Mouse (Mus musculus): ENCODE measurements around the gene Mchr1. TPM values are rescaled to one million over a fixed set of nuclear protein-coding genes. Genes with fewer than 3 reads are reported as not detected.

Mchr1 gene
- 2.1 and 2.5 TPM in 2 replicates for polyA plus RNA-seq (2015; fragmentation: Nextera tagmentation; extraction: Ambion mirVana)

DNA sequence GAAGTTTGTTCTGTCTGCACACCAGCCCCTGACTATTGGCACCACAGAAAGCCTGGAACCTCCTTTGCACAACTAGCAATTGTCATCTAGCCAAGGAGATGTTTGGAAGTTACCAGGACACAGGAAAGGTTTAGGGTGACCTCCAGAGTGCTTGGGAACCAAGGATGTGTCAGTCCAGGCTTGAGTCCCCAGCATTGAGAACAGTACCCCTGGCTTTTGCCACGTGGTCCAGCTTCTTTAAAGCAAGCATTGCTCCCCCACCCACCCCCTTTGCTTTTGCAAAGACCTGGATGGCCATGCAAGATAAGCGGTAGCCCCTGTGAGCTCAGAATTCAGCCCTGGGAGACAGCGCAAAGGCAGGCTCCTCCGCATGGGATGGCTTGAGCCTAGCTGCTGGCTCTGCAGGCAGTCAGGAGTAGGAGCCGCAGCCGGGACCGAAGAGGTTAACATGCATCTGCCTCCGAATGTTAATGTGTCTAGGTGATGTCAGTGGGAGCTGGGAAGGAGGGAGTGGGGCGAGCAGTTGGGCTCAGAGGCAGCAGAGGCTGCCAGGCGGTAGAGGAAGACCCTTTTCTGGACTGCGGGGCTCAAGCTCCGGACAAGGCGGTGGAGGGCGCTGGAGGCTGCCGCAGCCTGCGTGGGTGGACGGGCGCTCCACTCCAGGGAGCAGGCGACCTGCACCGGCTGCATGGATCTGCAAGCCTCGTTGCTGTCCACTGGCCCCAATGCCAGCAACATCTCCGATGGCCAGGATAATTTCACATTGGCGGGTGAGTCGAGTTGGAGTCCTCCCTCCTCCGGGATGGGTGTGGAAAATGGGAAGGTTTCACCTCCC lies at the start of gene Mchr1:
Mchr1 (plus strand) TSS at position 414 of the 835 bp plus-strand sequence.
- Histone ChIP-seq H3K9me3 (no peaks in the 10 kb centered on the region), H3K27me3 (0 out of 2 replicates have a peak, but pooled peaks cover 11% of the 10 kb centered on the region), H3K4me2 (replicated peaks) (peak within 1 kb of the TSS; percentile 78), H3K4me1 (replicated peaks) (peaks cover 20% of the 10 kb centered on the region), H3K27ac (0 out of 2 replicates have a peak within 1 kb of the TSS, but pooled peaks have one; percentile 62), H3K36me3 (no peaks in the 10 kb centered on the region), H3K9ac (replicated peaks) (peak within 1 kb of the TSS; percentile 64), H3K4me3 (replicated peaks) (peak within 1 kb of the TSS; percentile 52)
- peak; percentile 92 for ATAC-seq
- 0% methylated on average over 25 of the region's 25 CpGs for WGBS

DNA sequence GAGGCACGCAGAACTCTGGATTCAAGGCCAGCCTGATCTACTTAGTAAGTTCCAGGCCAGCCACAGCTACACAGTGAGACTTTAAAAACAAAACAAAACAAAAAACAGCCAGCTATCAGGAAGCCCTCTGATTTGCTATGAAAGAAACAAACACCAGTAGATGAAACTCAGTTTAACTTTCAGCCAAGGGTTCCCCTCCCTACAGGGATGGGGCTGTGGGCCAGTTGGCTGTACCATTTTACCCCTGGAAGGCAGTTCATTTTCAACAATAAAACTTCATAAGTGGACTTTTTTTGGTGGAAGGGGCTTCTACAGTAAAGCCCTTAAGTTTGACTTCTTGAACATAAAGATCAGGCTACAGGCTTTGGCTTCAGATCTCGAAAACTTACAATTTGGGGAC lies 46.2 kb upstream of the Mchr1 start:
- Histone ChIP-seq H3K36me3 (peaks cover 11% of the 10 kb centered on the region; the same call in 1 of the 2 replicates), H3K4me3 (replicated peaks) (peak overlapping the region; percentile 96), H3K27ac (no peak overlapping the region), H3K4me2 (replicated peaks) (peak overlapping the region; percentile 68), H3K27me3 (no peaks in the 10 kb centered on the region), H3K9ac (replicated peaks) (peak overlapping the region; percentile 94), H3K4me1 (replicated peaks) (peaks cover 20% of the 10 kb centered on the region), H3K9me3 (no peaks in the 10 kb centered on the region)
- WGBS: 93% methylated on average over 2 of the region's 2 CpGs
- ATAC-seq: no peak

DNA sequence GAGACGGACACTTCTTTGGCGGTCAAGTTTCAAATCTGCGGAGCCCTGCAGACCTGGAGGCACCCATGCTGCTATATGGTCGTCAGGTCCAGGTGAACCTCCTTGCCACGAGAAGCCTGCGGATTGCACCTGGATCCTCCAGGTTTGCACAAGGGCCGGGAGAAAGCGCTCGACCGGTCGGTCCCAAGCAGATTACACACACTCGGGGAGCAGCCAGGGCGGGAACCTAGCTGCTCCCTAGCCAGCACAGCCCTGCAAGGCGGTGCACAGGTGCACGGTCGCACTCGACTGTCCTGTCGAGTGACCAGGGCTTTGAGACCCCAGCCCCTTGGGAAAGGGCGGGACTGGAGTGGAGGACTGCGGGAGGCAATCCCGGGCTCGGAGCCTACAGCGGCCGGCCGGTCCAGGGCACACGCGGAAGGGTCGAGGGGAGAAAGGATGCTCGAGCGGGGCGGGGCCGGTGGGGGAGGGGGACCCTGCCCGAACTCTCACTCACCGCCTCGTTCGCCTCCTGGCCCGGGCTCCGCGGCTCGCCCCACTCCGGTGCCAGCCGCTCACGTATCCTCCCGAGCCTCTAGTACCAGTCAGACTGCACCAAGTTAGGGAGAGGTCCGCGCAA lies 45.2 kb upstream of the Mchr1 start:
- Histone ChIP-seq H3K27me3 (no peaks in the 10 kb centered on the region), H3K4me3 (replicated peaks) (peak overlapping the region; percentile 96), H3K36me3 (peaks cover 11% of the 10 kb centered on the region; the same call in 1 of the 2 replicates), H3K4me1 (replicated peaks) (peaks cover 20% of the 10 kb centered on the region), H3K27ac (peak overlapping the region; percentile 83), H3K9ac (replicated peaks) (peak overlapping the region; percentile 94), H3K9me3 (no peaks in the 10 kb centered on the region), H3K4me2 (replicated peaks) (peak overlapping the region; percentile 68)
- WGBS: under 1% methylated on average over 46 of the region's 46 CpGs
- no peak for ATAC-seq

DNA sequence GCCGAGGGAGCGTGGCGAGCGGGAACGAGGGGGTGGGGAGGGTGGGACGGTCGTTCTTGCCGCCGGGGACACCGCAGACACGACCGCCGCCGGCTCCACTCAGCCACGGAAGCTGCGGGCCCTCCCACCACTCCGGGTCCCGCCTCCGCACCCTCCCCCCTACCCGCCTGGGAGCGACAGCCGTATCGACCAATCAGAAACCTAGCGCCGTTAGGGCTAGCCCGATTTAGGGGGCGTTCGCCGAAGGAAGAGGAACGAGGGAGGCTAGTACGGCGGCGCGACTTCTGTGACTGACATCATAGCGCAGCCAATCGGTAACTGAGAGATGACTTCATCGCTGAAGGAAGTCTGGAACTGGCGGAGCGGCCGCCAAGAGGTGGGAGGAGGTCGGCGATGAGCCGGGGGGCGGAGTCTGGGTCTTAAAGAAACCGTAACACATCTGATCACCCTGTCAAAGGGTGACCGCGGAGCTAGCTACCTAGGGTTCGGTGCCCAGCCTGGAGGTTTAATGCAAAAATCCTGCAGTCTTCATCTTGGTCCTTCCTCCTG lies 44.6 kb upstream of the Mchr1 start, which contains the start of gene Mrtfa:
Mrtfa (minus strand) TSS at position 128 of the 549 bp plus-strand sequence.
- peaks cover 20% of the 10 kb centered on the region for H3K4me1 ChIP-seq (replicated peaks)
- H3K27ac ChIP-seq: peak within 1 kb of the TSS; percentile 83
- H3K4me3 ChIP-seq (replicated peaks): peak within 1 kb of the TSS; percentile 96
- peak within 1 kb of the TSS; percentile 94 for H3K9ac ChIP-seq (replicated peaks)
- peak within 1 kb of the TSS; percentile 68 for H3K4me2 ChIP-seq (replicated peaks)
- H3K27me3 ChIP-seq: no peaks in the 10 kb centered on the region
- ATAC-seq: peak; percentile 99
- WGBS: under 1% methylated on average over 48 of the region's 48 CpGs
- H3K9me3 ChIP-seq: no peaks in the 10 kb centered on the region
- peaks cover 11% of the 10 kb centered on the region; the same call in 1 of the 2 replicates for H3K36me3 ChIP-seq

DNA sequence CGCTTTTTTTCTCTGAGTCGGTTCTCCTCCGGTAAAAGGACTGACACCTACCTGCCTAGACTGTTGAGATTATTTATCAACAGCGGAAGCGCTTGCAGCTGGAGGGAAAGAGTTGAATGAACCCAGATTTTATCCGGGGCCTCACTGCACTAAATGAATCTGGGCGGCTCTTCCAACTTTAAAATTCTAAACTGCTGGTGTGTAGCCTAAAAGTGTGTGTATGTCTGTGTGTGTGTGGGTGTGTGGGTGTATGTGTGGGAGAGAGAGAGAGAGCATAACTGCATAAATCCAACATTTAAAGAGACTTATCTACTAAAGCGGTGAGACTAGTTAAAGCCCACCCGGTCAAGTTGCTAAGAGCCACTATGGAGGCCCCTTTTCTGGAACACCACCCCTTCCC lies 44.0 kb upstream of the Mchr1 start:
- Histone ChIP-seq H3K4me1 (replicated peaks) (peaks cover 20% of the 10 kb centered on the region), H3K27ac (no peak overlapping the region), H3K9me3 (no peaks in the 10 kb centered on the region), H3K36me3 (peaks cover 11% of the 10 kb centered on the region; the same call in 1 of the 2 replicates), H3K9ac (replicated peaks) (peak overlapping the region; percentile 65; the same call in 1 of the 2 replicates), H3K4me3 (replicated peaks) (peak overlapping the region; percentile 96), H3K4me2 (replicated peaks) (peak overlapping the region; percentile 52), H3K27me3 (no peaks in the 10 kb centered on the region)
- 28% methylated on average over 9 of the region's 9 CpGs for WGBS
- ATAC-seq: no peak

DNA sequence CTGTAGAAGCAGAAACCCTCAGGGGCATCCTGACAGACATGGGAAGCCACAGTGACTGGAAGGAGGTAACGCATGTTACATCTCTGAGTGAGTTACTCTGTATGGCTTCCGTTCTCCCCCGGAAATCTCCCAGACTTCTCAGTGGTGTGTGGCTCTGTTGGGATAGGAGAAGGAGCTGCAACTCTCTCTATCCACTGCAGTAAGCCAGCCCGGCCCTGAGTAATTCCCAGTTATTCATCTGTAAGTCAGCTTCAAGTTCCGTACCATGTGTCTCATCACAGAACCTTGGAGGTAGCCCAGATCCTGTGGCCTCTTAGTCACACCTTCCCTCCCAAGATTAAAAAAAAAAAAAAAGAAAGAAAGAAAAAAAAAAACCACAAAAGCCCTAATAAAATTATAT lies 43.0 kb upstream of the Mchr1 start:
- no peak overlapping the region for H3K4me2 ChIP-seq (replicated peaks)
- no peaks in the 10 kb centered on the region for H3K27me3 ChIP-seq
- 87% methylated on average over 5 of the region's 5 CpGs for WGBS
- peaks cover 5% of the 10 kb centered on the region; the same call in 1 of the 2 replicates for H3K36me3 ChIP-seq
- peaks cover 20% of the 10 kb centered on the region for H3K4me1 ChIP-seq (replicated peaks)
- no peak overlapping the region for H3K27ac ChIP-seq
- no peak overlapping the region for H3K9ac ChIP-seq (replicated peaks)
- ATAC-seq: no peak
- H3K4me3 ChIP-seq (replicated peaks): no peak overlapping the region
- no peaks in the 10 kb centered on the region for H3K9me3 ChIP-seq

DNA sequence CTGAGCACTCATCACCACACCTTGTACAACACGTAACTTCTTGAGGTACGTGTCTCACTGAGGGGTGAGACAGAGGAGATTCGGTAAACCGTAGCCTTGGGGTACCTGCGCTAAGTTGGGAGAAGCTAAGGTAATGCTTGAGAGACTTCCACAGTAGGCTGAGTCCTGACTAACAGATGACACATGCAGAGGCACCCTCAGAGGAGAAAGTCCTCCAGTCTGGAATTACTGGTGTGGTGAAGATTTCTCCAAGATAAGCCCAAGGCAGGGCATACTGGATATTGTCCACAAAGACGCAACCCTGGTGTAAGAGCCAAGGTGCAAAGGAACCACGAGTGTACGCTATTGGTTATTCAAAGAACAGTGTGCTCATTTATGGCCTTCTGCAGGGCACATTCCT lies 42.4 kb upstream of the Mchr1 start:
- WGBS: 95% methylated on average over 8 of the region's 8 CpGs
- H3K9ac ChIP-seq (replicated peaks): no peak overlapping the region
- no peaks in the 10 kb centered on the region for H3K27me3 ChIP-seq
- no peak overlapping the region for H3K27ac ChIP-seq
- H3K36me3 ChIP-seq: peaks cover under 1% of the 10 kb centered on the region; the same call in 1 of the 2 replicates
- H3K4me1 ChIP-seq (replicated peaks): peaks cover 20% of the 10 kb centered on the region
- no peaks in the 10 kb centered on the region for H3K9me3 ChIP-seq
- no peak overlapping the region for H3K4me2 ChIP-seq (replicated peaks)
- ATAC-seq: no peak
- H3K4me3 ChIP-seq (replicated peaks): no peak overlapping the region

DNA sequence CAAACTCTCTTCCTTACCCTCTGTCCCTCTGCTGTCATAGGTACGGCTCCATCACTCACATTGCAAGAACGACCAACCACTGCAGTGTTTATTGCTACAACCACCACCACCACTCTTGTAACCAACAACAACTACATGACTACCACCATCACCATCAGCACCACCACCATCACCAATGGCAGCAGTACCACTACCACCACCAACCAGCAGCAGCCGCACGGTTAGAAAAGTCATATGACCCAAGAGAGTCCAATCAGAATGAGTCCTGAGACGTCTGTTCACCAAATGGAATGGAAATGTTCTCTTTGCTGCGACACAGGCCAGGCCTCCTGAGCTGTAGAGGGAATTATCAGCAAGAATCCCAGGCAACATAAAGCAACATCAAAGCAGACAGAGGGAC lies 40.5 kb upstream of the Mchr1 start:
- no peaks in the 10 kb centered on the region for H3K36me3 ChIP-seq
- H3K4me2 ChIP-seq (replicated peaks): no peak overlapping the region
- H3K9me3 ChIP-seq: no peaks in the 10 kb centered on the region
- no peaks in the 10 kb centered on the region for H3K27me3 ChIP-seq
- no peak overlapping the region for H3K4me3 ChIP-seq (replicated peaks)
- no peak overlapping the region for H3K27ac ChIP-seq
- no peak overlapping the region for H3K9ac ChIP-seq (replicated peaks)
- WGBS: 88% methylated on average over 6 of the region's 6 CpGs
- H3K4me1 ChIP-seq (replicated peaks): peaks cover 5% of the 10 kb centered on the region
- ATAC-seq: no peak

DNA sequence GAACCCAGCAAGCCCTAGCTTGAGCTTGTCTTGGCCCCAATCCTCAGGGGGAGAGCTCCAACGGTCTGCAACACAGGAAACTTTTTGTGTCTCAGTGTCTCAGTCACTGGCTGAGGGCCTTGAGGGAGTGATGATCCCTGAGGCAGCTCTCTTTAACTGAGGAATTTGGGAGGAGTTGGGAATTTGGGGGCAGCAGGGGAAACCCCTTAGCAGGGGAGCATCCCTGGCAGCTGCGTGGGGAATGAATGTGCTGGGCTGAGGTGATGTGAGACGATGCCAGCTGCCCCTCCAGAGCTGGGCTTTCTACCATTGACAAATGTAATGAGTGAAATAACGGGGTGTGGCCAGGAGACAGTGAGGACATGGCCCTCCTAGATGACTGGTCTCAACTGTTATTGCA lies 39.9 kb upstream of the Mchr1 start:
- Histone ChIP-seq H3K4me2 (replicated peaks) (no peak overlapping the region), H3K9me3 (no peaks in the 10 kb centered on the region), H3K4me3 (replicated peaks) (no peak overlapping the region), H3K4me1 (replicated peaks) (peaks cover 4% of the 10 kb centered on the region), H3K36me3 (no peaks in the 10 kb centered on the region), H3K9ac (replicated peaks) (no peak overlapping the region), H3K27me3 (no peaks in the 10 kb centered on the region), H3K27ac (no peak overlapping the region)
- no peak for ATAC-seq
- 62% methylated on average over 4 of the region's 4 CpGs for WGBS

DNA sequence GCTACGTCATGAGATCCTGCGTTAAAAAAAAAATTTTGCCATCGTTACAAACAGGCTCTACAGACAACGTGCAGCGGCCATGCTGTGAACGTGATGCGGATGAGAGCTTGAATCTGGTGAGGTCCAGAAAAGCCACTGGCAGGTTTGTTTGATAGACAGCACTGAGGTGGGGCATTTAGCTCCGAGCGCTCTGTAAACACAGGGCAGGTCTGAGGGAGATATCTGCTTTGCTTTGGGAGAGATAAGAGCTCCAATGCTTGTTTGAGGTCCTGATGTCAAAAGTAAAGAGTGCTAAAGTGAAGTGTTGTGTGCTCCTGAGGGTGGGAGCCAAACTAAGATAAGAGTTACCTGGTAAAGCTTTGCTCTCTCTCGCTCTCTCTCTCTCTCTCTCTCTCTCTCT lies 38.1 kb upstream of the Mchr1 start:
- Histone ChIP-seq H3K36me3 (no peaks in the 10 kb centered on the region), H3K4me3 (replicated peaks) (no peak overlapping the region), H3K27me3 (no peaks in the 10 kb centered on the region), H3K9ac (replicated peaks) (no peak overlapping the region), H3K9me3 (no peaks in the 10 kb centered on the region), H3K4me1 (replicated peaks) (no peaks in the 10 kb centered on the region), H3K4me2 (replicated peaks) (no peak overlapping the region), H3K27ac (no peak overlapping the region)
- WGBS: 92% methylated on average over 10 of the region's 10 CpGs
- ATAC-seq: no peak

DNA sequence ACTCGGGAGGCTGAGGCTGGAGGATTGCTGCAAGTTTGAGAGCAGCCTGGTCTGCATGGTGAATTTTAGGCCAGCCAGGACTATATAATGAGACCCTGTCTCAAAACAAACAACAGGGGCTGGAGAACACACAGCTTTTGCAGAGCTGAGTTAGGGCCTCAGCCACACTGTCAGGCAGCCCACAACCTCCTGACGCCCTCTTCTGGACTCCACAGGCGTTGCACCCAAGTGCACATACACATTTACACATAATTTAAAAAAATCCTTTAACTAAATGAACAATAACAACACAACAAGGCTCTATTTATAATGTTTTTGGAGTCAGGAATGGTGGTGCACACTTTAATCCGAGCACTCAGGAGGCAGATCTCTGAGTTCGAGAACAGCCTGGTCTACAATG lies 36.9 kb upstream of the Mchr1 start:
- H3K4me3 ChIP-seq (replicated peaks): no peak overlapping the region
- no peaks in the 10 kb centered on the region for H3K9me3 ChIP-seq
- ATAC-seq: no peak
- WGBS: 92% methylated on average over 5 of the region's 5 CpGs
- H3K9ac ChIP-seq (replicated peaks): no peak overlapping the region
- no peak overlapping the region for H3K4me2 ChIP-seq (replicated peaks)
- H3K27ac ChIP-seq: no peak overlapping the region
- H3K36me3 ChIP-seq: no peaks in the 10 kb centered on the region
- no peaks in the 10 kb centered on the region for H3K27me3 ChIP-seq
- no peaks in the 10 kb centered on the region for H3K4me1 ChIP-seq (replicated peaks)

Data from midbrain, embryonic 13.5 days (tissue).